Mouse (Mus musculus) limb, embryonic 14.5 days (tissue): ENCODE results near the gene Tnpo3. TPM values are rescaled to one million over a fixed set of nuclear protein-coding genes. Genes with fewer than 3 reads are reported as not detected.

Experiments used
- ATAC-seq: fragments of 200-750 bp; cut with Nextera tagmentation; 2 replicates; pipeline ENCODE4 v1.8.0; 2017; ENCODE audit warnings: low read depth, moderate number of reproducible peaks, moderate TSS enrichment; ENCODE audit not compliant: low FRiP score
- DNase-seq: peaks from one replicate; pipeline ENCODE4 v3.0.0-alpha.2; 2015; ENCODE audit warnings: low spot score
- H3K27ac ChIP-seq: fragments of 300-500 bp; sonication (generic); replicated peaks from 2 replicates; pipeline ENCODE4 v1.5.1; 2014; ENCODE audit warnings: low read depth, mild to moderate bottlenecking, low read length, moderate library complexity, mixed read lengths
- H3K27me3 ChIP-seq: fragments of 300-500 bp; sonication (generic); 2 replicates; pipeline ENCODE4 v1.6.1; 2014; ENCODE audit warnings: low read length, mixed read lengths; ENCODE audit not compliant: control insufficient read depth, insufficient read depth
- H3K36me3 ChIP-seq: fragments of 300-500 bp; sonication (generic); 2 replicates; pipeline ENCODE4 v1.6.1; 2014; ENCODE audit warnings: mild to moderate bottlenecking, low read length, moderate library complexity, mixed read lengths; ENCODE audit not compliant: control insufficient read depth, insufficient read depth
- H3K4me1 ChIP-seq: fragments of 300-500 bp; sonication (generic); 2 replicates; pipeline ENCODE4 v1.6.1; 2014; ENCODE audit warnings: antibody characterized with exemption, low read length, mixed read lengths; ENCODE audit not compliant: control insufficient read depth, insufficient read depth
- H3K4me2 ChIP-seq: fragments of 300-500 bp; sonication (generic); replicated peaks from 2 replicates; pipeline ENCODE4 v1.6.1; 2014; ENCODE audit warnings: low read depth, mild to moderate bottlenecking, low read length, moderate library complexity; ENCODE audit not compliant: severe bottlenecking
- H3K4me3 ChIP-seq: fragments of 300-500 bp; sonication (generic); replicated peaks from 2 replicates; pipeline ENCODE4 v1.5.1; 2014; ENCODE audit warnings: low read length
- H3K9ac ChIP-seq: fragments of 300-500 bp; sonication (generic); 2 replicates; pipeline ENCODE4 v1.6.1; 2014; ENCODE audit warnings: mild to moderate bottlenecking, low read depth, low read length, moderate library complexity; ENCODE audit not compliant: severe bottlenecking
- H3K9me3 ChIP-seq: fragments of 300-500 bp; sonication (generic); 2 replicates; pipeline ENCODE4 v1.6.1; 2016; ENCODE audit warnings: low read length; ENCODE audit not compliant: control insufficient read depth
- POLR2A ChIP-seq: fragments of 200-500 bp; IDR thresholded peaks from 2 replicates; pipeline ENCODE4 v1.8.0; 2012; ENCODE audit warnings: inconsistent platforms, mild to moderate bottlenecking, moderate library complexity, borderline replicate concordance; ENCODE audit not compliant: insufficient read depth, insufficient read length; ENCODE audit errors: extremely low read depth
- WGBS: fragments of 180-500 bp; shearing (Covaris S2); extraction: QIAGEN DNeasy Blood & Tissue Kit; methylation state at CpG from one replicate; pipeline ENCODE4 v1.1.7; 2014; 5-methylcytosine and 5-hydroxymethylcytosine counted together
- polyA plus RNA-seq, 2 experiments: library from polyadenylated mRNA; depleted of rRNA in 1 of 2; stranded (reverse) in 1 of 2; unstranded in 1 of 2; fragments of >200 nt; fragmentation: Nextera tagmentation in 1 of 2; extraction: Ambion mirVana in 1 of 2; gene quantifications; 2 replicates each; pipeline versions ENCODE4 v1.2.1 to v1.2.3; 2012 to 2014

Gene Tnpo3
- polyA plus RNA-seq, 2 experiments, result 64.0 to 82.7 TPM

DNA sequence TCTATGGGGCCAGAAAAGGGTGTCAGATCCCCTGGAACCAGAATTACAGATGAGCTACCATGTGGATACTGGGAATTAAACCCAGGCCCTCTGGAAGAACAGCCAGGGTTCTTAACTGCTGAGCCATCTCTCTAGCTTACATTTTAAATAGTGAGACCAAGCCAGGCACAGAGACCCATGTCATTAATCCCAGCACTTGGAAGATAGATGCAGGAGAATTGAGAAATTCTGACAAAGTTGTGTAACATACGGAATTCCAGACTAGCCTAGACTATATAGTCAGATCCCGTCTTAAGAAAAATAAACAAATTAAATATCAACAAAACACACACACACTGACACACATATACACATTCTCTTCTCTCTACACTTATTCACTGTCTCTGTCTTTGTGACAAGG, 57.2 kb downstream of the Tnpo3 start:
- 98% methylated on average over 2 of the region's 2 CpGs for WGBS
- no peaks in the 10 kb centered on the region for H3K9me3 ChIP-seq
- ATAC-seq (no peak), DNase-seq (no peak)
- no peak overlapping the region for H3K4me2 ChIP-seq
- peaks cover 85% of the 10 kb centered on the region for H3K36me3 ChIP-seq
- H3K27ac ChIP-seq, result no peak overlapping the region
- no peaks in the 10 kb centered on the region for H3K4me1 ChIP-seq
- no peak overlapping the region for H3K4me3 ChIP-seq
- no peak for TF ChIP-seq POLR2A
- H3K9ac ChIP-seq, result no peak overlapping the region
- H3K27me3 ChIP-seq, result no peaks in the 10 kb centered on the region

DNA sequence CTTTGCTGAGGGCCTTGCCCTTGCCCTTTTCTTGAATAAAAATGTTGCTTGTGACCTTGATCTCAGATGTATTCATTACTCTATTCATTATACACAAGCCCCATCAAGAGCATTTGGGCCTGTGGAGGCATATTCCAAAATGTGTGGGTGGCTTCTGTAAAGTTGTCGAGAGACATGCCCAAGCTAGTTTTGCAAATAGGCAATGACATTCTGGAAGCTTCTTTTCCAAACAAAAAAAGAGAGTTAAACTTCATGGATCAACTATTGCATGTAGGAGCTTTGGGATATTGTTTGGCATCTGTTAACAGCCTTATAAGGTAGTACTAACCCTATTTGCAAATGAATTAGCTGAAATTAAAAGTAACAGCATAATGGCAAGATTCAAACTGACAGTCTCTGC, 61.6 kb downstream of the Tnpo3 start:
- Histone ChIP-seq H3K9me3 (no peaks in the 10 kb centered on the region), H3K4me1 (no peaks in the 10 kb centered on the region), H3K36me3 (peaks cover 89% of the 10 kb centered on the region), H3K27me3 (no peaks in the 10 kb centered on the region), H3K4me2 (no peak overlapping the region), H3K4me3 (no peak overlapping the region), H3K9ac (no peak overlapping the region), H3K27ac (no peak overlapping the region)
- ATAC-seq (no peak), DNase-seq (no peak)
- TF ChIP-seq POLR2A, result no peak
- 84% methylated on average over 1 of the region's 1 CpGs for WGBS

DNA sequence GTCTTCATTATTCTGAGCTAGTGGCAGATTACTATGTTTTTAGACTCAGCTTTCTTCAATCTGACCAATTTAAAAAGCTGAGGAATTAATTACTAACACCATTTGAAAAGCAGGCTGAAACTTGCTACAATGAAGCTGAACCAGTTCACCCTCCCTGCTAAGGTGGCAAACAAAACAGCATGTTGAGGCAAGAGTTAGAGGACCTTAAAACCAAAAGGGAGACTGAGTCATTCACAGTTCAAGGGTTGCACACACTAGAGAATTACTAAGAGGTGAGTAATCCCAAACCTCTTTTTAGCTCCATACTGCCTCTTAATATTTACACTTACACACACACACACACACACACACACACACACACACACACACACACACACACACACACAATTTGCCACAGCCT, 62.1 kb downstream of the Tnpo3 start:
- H3K27ac ChIP-seq, result no peak overlapping the region
- H3K27me3 ChIP-seq, result no peaks in the 10 kb centered on the region
- H3K9me3 ChIP-seq, result no peaks in the 10 kb centered on the region
- peaks cover 89% of the 10 kb centered on the region for H3K36me3 ChIP-seq
- TF ChIP-seq POLR2A, result no peak
- no peaks in the 10 kb centered on the region for H3K4me1 ChIP-seq
- H3K9ac ChIP-seq, result no peak overlapping the region
- ATAC-seq (no peak), DNase-seq (no peak)
- no peak overlapping the region for H3K4me2 ChIP-seq
- H3K4me3 ChIP-seq, result no peak overlapping the region

DNA sequence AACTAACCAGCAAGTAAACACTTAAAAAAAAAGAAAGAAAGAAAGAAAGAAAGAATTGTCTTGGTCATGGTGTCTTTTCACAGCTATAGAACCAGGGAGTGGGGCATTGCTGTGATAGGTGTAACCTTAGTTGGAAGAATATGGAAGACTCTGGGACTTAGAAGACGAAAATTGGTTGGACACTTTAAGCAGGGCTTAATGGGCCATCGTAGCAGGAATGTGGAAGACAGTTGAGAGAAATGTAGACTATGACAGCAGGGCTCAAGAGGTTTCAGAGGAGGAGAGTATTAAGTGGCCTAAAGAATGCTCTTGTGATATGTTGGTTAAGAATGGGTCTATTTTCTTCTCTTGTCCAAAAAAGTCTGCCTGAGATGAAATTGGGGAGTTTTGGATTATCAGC, 64.1 kb downstream of the Tnpo3 start:
- Histone ChIP-seq H3K9ac (no peak overlapping the region), H3K27me3 (no peaks in the 10 kb centered on the region), H3K4me3 (no peak overlapping the region), H3K4me1 (no peaks in the 10 kb centered on the region), H3K27ac (no peak overlapping the region), H3K4me2 (no peak overlapping the region), H3K9me3 (no peaks in the 10 kb centered on the region), H3K36me3 (peaks cover 86% of the 10 kb centered on the region)
- no peak for TF ChIP-seq POLR2A
- DNase-seq (no peak), ATAC-seq (no peak)
- WGBS, result 97% methylated on average over 2 of the region's 2 CpGs

DNA sequence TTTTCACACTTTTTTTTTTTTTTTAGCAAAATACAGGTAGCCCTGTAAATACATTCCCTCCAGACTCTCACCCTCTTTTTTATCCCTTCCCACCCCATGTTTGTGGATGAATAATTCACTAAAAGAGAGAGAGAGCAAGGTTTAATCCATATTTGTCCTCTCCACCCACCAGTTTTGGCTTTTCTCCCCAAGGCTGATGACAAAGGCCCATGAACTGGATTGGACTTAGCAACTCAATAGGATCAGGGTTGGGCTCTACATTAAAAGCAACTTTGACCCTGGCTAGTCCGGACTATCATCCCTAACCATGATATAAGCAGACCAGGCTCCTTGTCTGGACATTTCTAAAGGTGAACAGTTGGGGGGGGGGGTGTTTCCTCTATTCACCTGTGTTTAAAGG, 68.7 kb downstream of the Tnpo3 start:
- no peak overlapping the region for H3K27ac ChIP-seq
- H3K4me3 ChIP-seq, result no peak overlapping the region
- no peak for TF ChIP-seq POLR2A
- no peaks in the 10 kb centered on the region for H3K27me3 ChIP-seq
- peaks cover 59% of the 10 kb centered on the region for H3K36me3 ChIP-seq
- H3K4me2 ChIP-seq, result no peak overlapping the region
- no peaks in the 10 kb centered on the region for H3K4me1 ChIP-seq
- WGBS, result 97% methylated on average over 1 of the region's 1 CpGs
- no peak overlapping the region for H3K9ac ChIP-seq
- no peaks in the 10 kb centered on the region for H3K9me3 ChIP-seq
- DNase-seq (no peak), ATAC-seq (no peak)

DNA sequence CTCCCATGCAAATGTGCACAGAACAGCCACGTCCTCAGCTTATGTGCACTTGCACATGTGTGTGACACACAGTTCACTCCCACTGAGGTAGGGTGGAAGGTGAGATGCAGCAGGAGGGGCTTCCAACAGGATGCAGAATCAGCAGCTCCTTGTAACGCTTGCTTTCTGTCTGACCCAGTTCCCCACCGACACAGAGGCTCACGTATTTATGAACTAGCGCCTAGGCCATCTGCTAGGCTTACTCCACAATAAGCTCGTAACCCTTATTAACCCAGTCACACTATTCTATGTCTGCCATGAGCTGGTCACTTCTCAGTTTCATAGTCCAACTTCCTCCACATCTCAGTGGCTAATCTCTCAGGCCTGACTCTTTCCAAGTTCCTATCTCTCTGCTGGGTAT, 69.5 kb downstream of the Tnpo3 start:
- no peak for DNase-seq
- WGBS, result 80% methylated on average over 6 of the region's 6 CpGs
- Histone ChIP-seq H3K36me3 (peaks cover 52% of the 10 kb centered on the region), H3K9ac (no peak overlapping the region), H3K9me3 (no peaks in the 10 kb centered on the region), H3K4me2 (no peak overlapping the region), H3K4me1 (no peaks in the 10 kb centered on the region), H3K27ac (no peak overlapping the region), H3K4me3 (no peak overlapping the region), H3K27me3 (no peaks in the 10 kb centered on the region)
- no peak for TF ChIP-seq POLR2A
- no peak for ATAC-seq
